Mouse (Mus musculus): ENCODE measurements around the gene Adam12.

- TF ChIP-seq POLR2A (IDR thresholded peaks at IDR 0.05; ENCODE audit: extremely low read depth, insufficient read depth, low read length): no peak
- TF ChIP-seq CTCF (IDR thresholded peaks at IDR 0.05; ENCODE audit: extremely low read depth, insufficient read depth, low read length): no peak
These were observed 264.0 kb downstream of the Adam12 start for GRCm38 (mm10) chr7:133967906-133968305.

All from cortical plate, adult 2 months (tissue).